Mouse (Mus musculus) ES-E14 (cell line): ENCODE data around the gene Dapk2. TPM values are rescaled to one million over a fixed set of nuclear protein-coding genes. Genes with fewer than 3 reads are reported as not detected.

Experiments used
- DNase-seq: peaks from one replicate; pipeline ENCODE4 v3.0.0-alpha.2; 2013; ENCODE audit warnings: low read depth, low spot score
- H3K27ac ChIP-seq: 2 replicates; pipeline ENCODE4 v1.5.1; 2012; ENCODE audit warnings: low read depth, mild to moderate bottlenecking, low read length, moderate library complexity, mixed read lengths; ENCODE audit not compliant: poor library complexity, insufficient read depth, severe bottlenecking
- H3K36me3 ChIP-seq: 2 replicates; pipeline ENCODE4 v1.6.1; 2012; ENCODE audit warnings: mild to moderate bottlenecking, low read length, moderate library complexity, mixed read lengths; ENCODE audit not compliant: control insufficient read depth, poor library complexity, insufficient read depth, severe bottlenecking
- H3K4me1 ChIP-seq, 2 experiments: fragments of 150-350 bp in 1 of 2; sonication (generic) in 1 of 2; 2 replicates each; pipeline ENCODE4 v1.6.1; 2012; ENCODE audit warnings: low read length in 2 of 2, mild to moderate bottlenecking in 1 of 2, mixed read lengths in 1 of 2; ENCODE audit not compliant: control insufficient read depth in 2 of 2, insufficient read depth in 2 of 2, poor library complexity in 1 of 2
- H3K4me3 ChIP-seq, 2 experiments: fragments of 150-350 bp in 1 of 2; sonication (generic) in 1 of 2; 2 replicates each; pipeline ENCODE4 v1.5.1; 2012; ENCODE audit warnings: low read length in 2 of 2, low read depth in 1 of 2, mild to moderate bottlenecking in 1 of 2, mixed read lengths in 1 of 2; ENCODE audit not compliant: insufficient read depth in 1 of 2, poor library complexity in 1 of 2, severe bottlenecking in 1 of 2
- H3K9ac ChIP-seq: 2 replicates; pipeline ENCODE4 v1.6.1; 2012; ENCODE audit warnings: low read depth, mild to moderate bottlenecking, low read length, mixed read lengths; ENCODE audit not compliant: poor library complexity, insufficient read depth, severe bottlenecking
- H3K9me3 ChIP-seq: fragments of 150-350 bp; sonication (generic); 2 replicates; pipeline ENCODE4 v1.6.1; 2012; ENCODE audit warnings: low read depth, mild to moderate bottlenecking, low read length; ENCODE audit not compliant: control insufficient read depth, insufficient read depth
- CHD2 ChIP-seq: IDR thresholded peaks from 2 replicates; pipeline ENCODE4 v1.6.1; 2014; ENCODE audit warnings: mild to moderate bottlenecking, low read depth, low read length, inconsistent platforms
- HCFC1 ChIP-seq: IDR thresholded peaks from 2 replicates; pipeline ENCODE4 v1.6.1; 2012; ENCODE audit warnings: low read length, inconsistent platforms, borderline replicate concordance; ENCODE audit not compliant: insufficient read depth
- MAFK ChIP-seq: IDR thresholded peaks from 2 replicates; pipeline ENCODE4 v1.6.1; 2014; ENCODE audit warnings: mild to moderate bottlenecking, low read depth, low read length, inconsistent platforms; ENCODE audit not compliant: insufficient read depth
- ZC3H11A ChIP-seq: IDR thresholded peaks from 2 replicates; pipeline ENCODE4 v1.6.1; 2012; ENCODE audit warnings: low read depth, mild to moderate bottlenecking, inconsistent platforms, low read length, borderline replicate concordance
- ZNF384 ChIP-seq: IDR thresholded peaks from 2 replicates; pipeline ENCODE4 v1.6.1; 2012; ENCODE audit warnings: low read depth, low read length, inconsistent platforms
- in situ Hi-C, 2 experiments: fragments of 600-800 bp; cut with MboI; formaldehyde crosslinking; loops; one replicate each; pipeline ENCODE4 v1.15.1; 2025; ENCODE audit warnings: low sequenced_read_pairs in 2 of 2, inconsistent platforms in 1 of 2; ENCODE audit not compliant: unreplicated experiment in 2 of 2
- total RNA-seq: library from RNA; depleted of rRNA; stranded (reverse); fragments of 300-350 nt; gene quantifications from 2 replicates; pipeline ENCODE4 v1.2.3, GENCODE M21; 2012

The Dapk2 gene
- total RNA-seq, 1 experiment = 1.2 TPM

DNA sequence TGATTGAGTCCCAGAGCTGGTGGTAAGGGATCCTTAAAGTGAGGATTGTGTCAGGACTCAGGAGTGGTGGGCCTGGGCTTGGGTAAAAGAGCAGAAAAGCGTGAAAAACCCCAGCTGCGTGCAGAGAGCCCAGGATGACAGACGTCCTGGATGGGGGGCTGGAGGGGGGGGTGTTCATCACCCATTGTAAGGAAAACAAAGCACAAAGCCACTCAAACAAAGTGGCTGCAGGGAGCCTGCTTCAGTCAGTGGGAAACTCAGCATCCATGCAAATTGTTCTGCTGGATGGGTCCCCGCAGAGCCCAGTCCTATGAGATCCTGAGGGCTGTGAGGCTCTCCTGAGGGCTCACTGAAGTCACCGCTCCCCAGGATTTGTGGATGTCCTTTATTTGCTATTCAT, 12.5 kb downstream of the Dapk2 start:
- H3K36me3 ChIP-seq = no peaks in the 10 kb centered on the region
- in situ Hi-C loops = no loop called here
- no peak overlapping the region for H3K9ac ChIP-seq
- TF ChIP-seq ZNF384 (no peak), HCFC1 (no peak), MAFK (no peak), CHD2 (no peak), ZC3H11A (no peak)
- no peak overlapping the region for H3K4me3 ChIP-seq
- H3K4me1 ChIP-seq = no peaks in the 10 kb centered on the region
- H3K9me3 ChIP-seq = no peaks in the 10 kb centered on the region
- H3K27ac ChIP-seq = no peak overlapping the region
- no peak for DNase-seq

DNA sequence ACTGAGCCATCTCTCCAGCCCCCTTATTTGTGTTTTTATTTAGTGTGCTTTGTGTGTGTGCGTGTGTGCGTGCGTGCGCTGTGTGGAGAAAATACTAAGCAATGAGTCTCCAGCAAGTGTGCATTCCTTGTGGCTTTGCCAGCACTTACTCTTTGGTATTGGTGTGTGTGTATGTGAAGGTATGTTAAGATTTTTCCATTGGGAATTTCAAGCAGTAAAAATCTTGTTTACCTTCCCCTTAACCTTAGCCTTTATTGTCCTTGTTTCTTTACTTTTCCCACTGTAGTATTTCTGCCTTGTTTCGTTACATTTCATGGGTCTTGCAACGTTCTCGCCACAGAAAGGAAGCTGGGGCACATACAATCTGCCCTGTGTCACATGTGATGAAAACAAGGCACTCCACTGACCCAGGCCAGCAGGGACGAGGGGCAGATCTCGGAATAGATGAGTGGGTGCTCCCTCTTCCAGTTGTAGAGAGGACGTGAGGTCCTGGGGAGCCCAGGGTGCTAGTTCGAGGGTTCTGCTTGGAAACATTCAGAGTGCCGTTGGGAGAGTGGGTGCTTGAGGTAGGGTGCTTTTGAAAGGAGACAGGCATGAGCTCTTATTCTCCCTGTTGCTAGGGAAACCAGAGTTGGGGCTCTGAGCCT, 13.4 kb downstream of the Dapk2 start:
- no peak for TF ChIP-seq MAFK
- TF ChIP-seq HCFC1 = no peak
- TF ChIP-seq CHD2 = no peak
- no peak for TF ChIP-seq ZNF384
- no peak for TF ChIP-seq ZC3H11A
- in situ Hi-C loops = no loop called here
- Histone ChIP-seq H3K9ac (no peak overlapping the region), H3K4me3 (no peak overlapping the region), H3K27ac (no peak overlapping the region), H3K9me3 (no peaks in the 10 kb centered on the region), H3K36me3 (no peaks in the 10 kb centered on the region), H3K4me1 (no peaks in the 10 kb centered on the region)
- DNase-seq = no peak

DNA sequence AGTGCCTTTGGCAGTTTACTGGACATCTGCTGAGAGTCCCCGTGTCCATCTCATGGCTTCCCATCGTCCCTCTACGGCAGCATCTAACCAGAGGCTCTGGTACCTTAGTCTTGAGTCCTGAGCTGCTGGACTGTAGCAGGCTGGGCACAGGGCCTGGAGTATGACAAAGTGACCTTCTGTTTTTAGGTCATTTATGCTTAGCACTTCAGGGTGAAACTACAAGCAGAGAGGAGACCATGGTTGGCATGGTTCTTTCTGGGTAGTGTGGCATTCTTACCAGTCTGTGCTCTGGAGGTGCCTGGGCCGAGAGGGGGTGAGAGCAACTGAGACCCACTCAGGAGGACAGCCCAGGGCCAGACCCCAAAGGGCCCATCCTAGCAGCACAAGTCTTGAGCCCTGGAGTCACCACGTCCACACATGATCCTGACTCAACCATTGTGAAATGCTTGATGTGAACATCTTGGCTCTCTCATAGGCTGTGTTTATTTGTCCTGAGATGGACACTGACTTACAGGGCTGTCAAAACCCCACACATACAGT, 15.4 kb downstream of the Dapk2 start:
- Histone ChIP-seq H3K9ac (no peak overlapping the region), H3K4me1 (no peaks in the 10 kb centered on the region), H3K27ac (no peak overlapping the region), H3K36me3 (no peaks in the 10 kb centered on the region), H3K4me3 (no peak overlapping the region), H3K9me3 (no peaks in the 10 kb centered on the region)
- TF ChIP-seq ZNF384 (no peak), MAFK (no peak), HCFC1 (no peak), CHD2 (no peak), ZC3H11A (no peak)
- in situ Hi-C loops = no loop called here
- DNase-seq = no peak

DNA sequence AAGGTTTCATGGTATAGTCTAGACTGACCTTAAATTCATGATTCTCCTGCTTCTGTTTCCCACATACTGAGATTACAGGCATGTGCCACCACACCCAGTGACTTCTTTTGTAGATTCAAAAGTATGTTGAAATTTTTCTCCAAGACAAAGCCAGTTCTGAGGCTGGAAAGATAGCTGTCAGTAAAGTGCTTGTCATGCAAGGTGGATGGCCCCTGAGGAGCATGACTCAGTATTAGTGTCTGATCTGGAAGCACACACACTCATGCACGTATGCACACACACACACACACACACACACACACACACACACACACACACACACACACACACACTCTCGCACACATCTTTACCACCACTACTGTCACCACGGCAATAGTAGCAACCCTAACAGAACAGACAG, 17.0 kb downstream of the Dapk2 start:
- no peak for DNase-seq
- H3K4me3 ChIP-seq = no peak overlapping the region
- H3K9ac ChIP-seq = no peak overlapping the region
- no peaks in the 10 kb centered on the region for H3K9me3 ChIP-seq
- H3K36me3 ChIP-seq = no peaks in the 10 kb centered on the region
- no peak overlapping the region for H3K27ac ChIP-seq
- TF ChIP-seq HCFC1 = no peak
- no peak for TF ChIP-seq ZNF384
- no peak for TF ChIP-seq ZC3H11A
- TF ChIP-seq CHD2 = no peak
- no peak for TF ChIP-seq MAFK
- no peaks in the 10 kb centered on the region for H3K4me1 ChIP-seq
- in situ Hi-C loops = no loop called here

DNA sequence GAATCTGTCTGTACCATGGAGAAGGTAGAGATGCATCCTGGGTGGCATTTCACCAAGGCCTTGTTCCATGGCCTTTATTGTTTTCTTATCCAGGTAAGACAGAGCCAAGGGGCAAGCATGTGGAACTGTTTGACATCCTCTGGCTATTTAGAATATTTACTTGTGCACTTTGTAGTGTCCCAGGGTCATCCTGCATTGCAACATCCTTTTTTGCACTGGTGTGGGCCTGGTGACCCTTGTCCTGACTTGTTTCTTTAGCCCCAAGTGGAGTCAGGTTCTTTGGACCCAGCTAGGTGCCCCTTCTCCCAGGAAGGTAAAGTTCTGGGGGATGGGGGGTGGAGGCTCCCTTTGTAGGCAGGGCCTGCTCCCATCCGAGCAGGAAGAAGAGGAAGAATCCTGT, 20.0 kb downstream of the Dapk2 start:
- in situ Hi-C loops = no loop called here
- no peak for DNase-seq
- H3K4me1 ChIP-seq = peaks cover 0 to 4% of the 10 kb centered on the region in 2 experiments; a peak in 1 of 4 replicates
- TF ChIP-seq ZC3H11A (no peak), ZNF384 (no peak), MAFK (no peak), HCFC1 (no peak)
- H3K4me3 ChIP-seq = no peak overlapping the region
- H3K9me3 ChIP-seq = no peaks in the 10 kb centered on the region
- no peak overlapping the region for H3K27ac ChIP-seq
- H3K36me3 ChIP-seq = no peaks in the 10 kb centered on the region
- H3K9ac ChIP-seq = no peak overlapping the region
